In the genomic region with DNA sequence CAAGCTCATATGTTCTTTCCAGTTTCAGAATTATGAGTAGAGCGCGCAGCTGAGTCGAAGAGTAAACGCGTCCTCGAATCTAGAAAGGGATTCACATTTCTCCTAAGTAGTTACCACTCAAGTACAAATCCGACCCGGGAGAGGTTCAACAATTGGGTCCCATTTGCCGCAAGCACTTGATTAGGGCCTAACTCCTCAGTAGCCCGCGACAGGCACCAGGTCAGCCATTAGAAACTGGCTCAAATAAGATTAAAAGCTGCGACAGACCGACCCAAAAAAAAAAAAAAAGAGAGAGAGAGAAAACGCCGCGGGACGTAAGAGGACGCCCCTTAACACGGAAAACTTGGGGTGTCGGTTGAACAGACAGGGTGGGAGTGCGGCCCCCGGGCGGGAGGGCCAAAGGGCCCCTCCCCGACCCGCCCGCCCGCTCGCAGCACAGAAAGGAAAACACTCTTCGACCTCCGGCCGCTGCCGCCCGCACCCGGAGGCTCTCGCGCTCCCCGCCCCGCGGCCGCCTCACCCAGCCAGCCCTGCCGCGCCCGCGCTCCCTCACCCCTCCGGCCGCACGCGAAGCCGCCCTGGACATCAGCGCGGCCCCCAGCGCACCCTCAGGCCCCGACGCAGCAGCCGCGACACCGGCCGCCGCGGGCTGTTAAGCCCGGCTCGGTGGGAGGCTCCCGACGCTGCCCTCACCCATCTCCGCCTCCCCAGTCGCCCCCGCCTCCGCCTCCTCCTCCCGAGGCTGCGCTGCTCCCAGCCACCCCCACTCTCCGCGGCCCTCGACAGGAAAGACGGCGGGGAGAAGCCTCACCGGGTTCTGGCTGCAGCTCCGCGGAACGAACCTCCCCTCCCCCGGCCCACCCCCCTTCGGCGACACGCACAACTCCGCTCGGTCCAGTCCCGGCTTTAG, we compare ENCODE assay signal across 8 mouse cellular contexts. TPM values are rescaled to one million over a fixed set of nuclear protein-coding genes. Genes with fewer than 3 reads are reported as not detected.
DNase-seq lines count a peak whose midpoint lies in the region; ATAC-seq and TF ChIP-seq lines count a peak whose summit lies in the region.
"Not testable (repeated sequence)": the region's sequence is repeated elsewhere in the genome, so short reads cannot be mapped to it uniquely, and the experiment has no call there.

No protein-coding gene starts in this region.

- H3K9ac ChIP-seq in heart, embryonic 16.5 days (ENCODE audit: low read length) = peak overlapping the region; percentile 83
- H3K9ac ChIP-seq in neural tube, embryonic 13.5 days = peak overlapping the region; percentile 86

- H3K4me2 ChIP-seq in heart, embryonic 16.5 days (ENCODE audit: low read depth, low read length) = peak overlapping the region; percentile 78
- peak overlapping the region; percentile 73 for H3K4me2 ChIP-seq in neural tube, embryonic 13.5 days

- DNase-seq in CD8-positive naive resting alpha-beta T cell, adult 2 months (ENCODE audit: low read depth in 2 of 2, low spot score in 2 of 2) = peak; percentile 3 to 18
- peak; percentile 41 for DNase-seq in c-Kit-positive CD71-positive TER-119-positive erythroid progenitor cells, embryonic 14.5 days (ENCODE audit: low spot score)
- DNase-seq in forebrain, embryonic 10.5 days (ENCODE audit: extremely low spot score, low spot score) = peak; percentile 44
- peak; percentile 73 for DNase-seq in kidney, postnatal 14 days
- DNase-seq in lung, adult 18-20 months = peak; percentile 45 to 49

- peaks cover 24% of the 10 kb centered on the region for H3K4me1 ChIP-seq in forebrain, embryonic 10.5 days
- peaks cover 14% of the 10 kb centered on the region for H3K4me1 ChIP-seq in heart, embryonic 16.5 days (ENCODE audit: control insufficient read depth, insufficient read depth, low read length)
- peaks cover 39% of the 10 kb centered on the region for H3K4me1 ChIP-seq in neural tube, embryonic 13.5 days (replicated peaks)
- H3K4me1 ChIP-seq in testis, adult 2 months (ENCODE audit: control insufficient read depth, insufficient read depth, low read length) = not testable (repeated sequence)

- TF ChIP-seq CTCF in testis, adult 2 months (IDR thresholded peaks at IDR 0.05; ENCODE audit: control insufficient read depth, insufficient read depth, insufficient replicate concordance, low read depth, low read length) = not testable (repeated sequence)

- peaks cover 30% of the 10 kb centered on the region for H3K36me3 ChIP-seq in forebrain, embryonic 10.5 days (replicated peaks)
- not testable (repeated sequence) for H3K36me3 ChIP-seq in heart, embryonic 16.5 days (ENCODE audit: control insufficient read depth, insufficient read depth); neural tube, embryonic 13.5 days; testis, adult 2 months (ENCODE audit: control insufficient read depth, insufficient read depth, low read length)

- TF ChIP-seq POLR2A in testis, adult 2 months (IDR thresholded peaks at IDR 0.05; ENCODE audit: control insufficient read depth, low read depth, low read length) = not testable (repeated sequence)

- ATAC-seq in heart, embryonic 16.5 days (replicated peaks; ENCODE audit: extremely low read depth, insufficient read depth, low FRiP score); neural tube, embryonic 13.5 days (ENCODE audit: low read depth): not testable (repeated sequence)

- H3K9me3 ChIP-seq in forebrain, embryonic 10.5 days; heart, embryonic 16.5 days (replicated peaks; ENCODE audit: control insufficient read depth, low read length); neural tube, embryonic 13.5 days: not testable (repeated sequence)

- H3K27me3 ChIP-seq in forebrain, embryonic 10.5 days (ENCODE audit: poor library complexity, severe bottlenecking); heart, embryonic 16.5 days (ENCODE audit: control insufficient read depth, insufficient read depth, low read length); neural tube, embryonic 13.5 days; testis, adult 2 months (ENCODE audit: control insufficient read depth, insufficient read depth, low read length): not testable (repeated sequence)

- 1% methylated on average over 28 of the region's 86 CpGs for WGBS in forebrain, embryonic 10.5 days
- under 1% methylated on average over 44 of the region's 86 CpGs for WGBS in heart, embryonic 16.5 days
- under 1% methylated on average over 28 of the region's 86 CpGs for WGBS in neural tube, embryonic 13.5 days

- peak overlapping the region; percentile 93 for H3K27ac ChIP-seq in forebrain, embryonic 10.5 days
- H3K27ac ChIP-seq in heart, embryonic 16.5 days (ENCODE audit: low read length) = peak overlapping the region; percentile 90
- H3K27ac ChIP-seq in neural tube, embryonic 13.5 days (replicated peaks) = peak overlapping the region; percentile 93
- peak overlapping the region; percentile 93 for H3K27ac ChIP-seq in testis, adult 2 months (ENCODE audit: control insufficient read depth, insufficient read depth, low read depth, low read length)

- H3K4me3 ChIP-seq in forebrain, embryonic 10.5 days = peak overlapping the region; percentile 70
- peak overlapping the region; percentile 60 for H3K4me3 ChIP-seq in heart, embryonic 16.5 days (ENCODE audit: low read length)
- peak overlapping the region; percentile 72 for H3K4me3 ChIP-seq in neural tube, embryonic 13.5 days
- peak overlapping the region; percentile 89 for H3K4me3 ChIP-seq in testis, adult 2 months (ENCODE audit: control insufficient read depth, low read depth, low read length)

RNA-seq across cellular contexts. Expression of a gene that starts 0.5 kb away (rescaled TPM):
- 23.3 and 23.4 TPM in 2 replicates for polyA plus RNA-seq in forebrain, embryonic 10.5 days (2016; fragmentation: Nextera tagmentation; extraction: Ambion mirVana)
- 18.2 and 19.2 TPM in 2 replicates for polyA plus RNA-seq in heart, embryonic 16.5 days (2015; fragmentation: Nextera tagmentation; extraction: Ambion mirVana)
- 31.3 and 35.6 TPM in 2 replicates for polyA plus RNA-seq in neural tube, embryonic 13.5 days (2015; fragmentation: Nextera tagmentation; extraction: Ambion mirVana)
- polyA plus RNA-seq in testis, adult 2 months (2012; rRNA removed) = 6.8 and 7.9 TPM in 2 replicates

RNA-seq across cellular contexts. Expression of a gene that starts 32.9 kb away (rescaled TPM):
- 45.3 and 51.3 TPM in 2 replicates for polyA plus RNA-seq in forebrain, embryonic 10.5 days (2016; fragmentation: Nextera tagmentation; extraction: Ambion mirVana)
- 16.1 and 19.6 TPM in 2 replicates for polyA plus RNA-seq in heart, embryonic 16.5 days (2015; fragmentation: Nextera tagmentation; extraction: Ambion mirVana)
- 37.4 and 39.3 TPM in 2 replicates for polyA plus RNA-seq in neural tube, embryonic 13.5 days (2015; fragmentation: Nextera tagmentation; extraction: Ambion mirVana)
- 16.5 and 17.9 TPM in 2 replicates for polyA plus RNA-seq in testis, adult 2 months (2012; rRNA removed)

Comparison
In these comparisons a context has a peak if more than half of its experiments do, and no peak if none do; other contexts are left out.
1. DNase-seq: peak in every context shown above with its lines; median percentile 73 in kidney, postnatal 14 days; 47 in lung, adult 18-20 months; 44 in forebrain, embryonic 10.5 days; 41 in c-Kit-positive CD71-positive TER-119-positive erythroid progenitor cells, embryonic 14.5 days; 10 in CD8-positive naive resting alpha-beta T cell, adult 2 months.